Mouse (Mus musculus) right cerebral cortex, adult 2 months (tissue): ENCODE data around the gene Stx19.
A peak's percentile ranks its signal among the peaks of the same experiment; 100 is the strongest.

Source experiments
- DNase-seq, 2 experiments: peaks; one replicate each; pipeline ENCODE4 v3.0.0; 2021 to 2022; ENCODE audit warnings: low spot score in 2 of 2

Stx19 gene

GRCm38 (mm10) chr16:62852464-62853252 lies 38.2 kb downstream of the Stx19 start:
- no peak for DNase-seq

- DNase-seq: no peak
Observed at GRCm38 (mm10) chr16:62853611-62854126, 39.2 kb downstream of the Stx19 start.

GRCm38 (mm10) chr16:62854191-62855068 lies 40.0 kb downstream of the Stx19 start, which contains the start of gene Pros1:
Gene Pros1 (plus strand): TSS chr16:62854307.
- peak; percentile 29 to 31 for DNase-seq

- no peak for DNase-seq
Observed at GRCm38 (mm10) chr16:62855385-62855784, 40.9 kb downstream of the Stx19 start.

GRCm38 (mm10) chr16:62856273-62856672 lies 41.8 kb downstream of the Stx19 start:
- DNase-seq: no peak

- no peak for DNase-seq
Observed at GRCm38 (mm10) chr16:62857498-62857897, 43.0 kb downstream of the Stx19 start.

GRCm38 (mm10) chr16:62858018-62858417 lies 43.5 kb downstream of the Stx19 start:
- peak; percentile 11 to 33 for DNase-seq

- no peak for DNase-seq
Observed at GRCm38 (mm10) chr16:62860140-62860539, 45.7 kb downstream of the Stx19 start.

GRCm38 (mm10) chr16:62861455-62861854 lies 47.0 kb downstream of the Stx19 start:
- DNase-seq: no peak

- DNase-seq: no peak
Observed at GRCm38 (mm10) chr16:62872688-62873117, 58.2 kb downstream of the Stx19 start.

- no peak for DNase-seq
Observed at GRCm38 (mm10) chr16:62873180-62873579, 58.7 kb downstream of the Stx19 start.
